Mouse (Mus musculus) kidney, adult 2 months (tissue): ENCODE measurements around the gene Hamp2.

Source experiments
- CTCF ChIP-seq: fragments of 200-500 bp; conservative IDR thresholded peaks from 2 replicates; pipeline ENCODE4 v1.5.1; 2011; ENCODE audit warnings: low read depth, mild to moderate bottlenecking, control low read depth, low read length, moderate library complexity, mixed read lengths; ENCODE audit not compliant: insufficient read depth, insufficient read length
- POLR2A ChIP-seq: fragments of 200-500 bp; IDR thresholded peaks from one replicate; pipeline ENCODE4 v1.6.1; 2011; ENCODE audit warnings: low read depth, low read length, control low read depth

GRCm38 (mm10) chr7:30954971-30955520 lies 30.6 kb upstream of the Hamp2 start:
- TF ChIP-seq CTCF = no peak
- no peak for TF ChIP-seq POLR2A
